Mouse (Mus musculus): ENCODE results near the gene Socs1. TPM values are rescaled to one million over a fixed set of nuclear protein-coding genes. Genes with fewer than 3 reads are reported as not detected.

The Socs1 gene
- total and polyA plus RNA-seq, 2 experiments from 2014 or later = 4.8 to 5.8 TPM

DNA sequence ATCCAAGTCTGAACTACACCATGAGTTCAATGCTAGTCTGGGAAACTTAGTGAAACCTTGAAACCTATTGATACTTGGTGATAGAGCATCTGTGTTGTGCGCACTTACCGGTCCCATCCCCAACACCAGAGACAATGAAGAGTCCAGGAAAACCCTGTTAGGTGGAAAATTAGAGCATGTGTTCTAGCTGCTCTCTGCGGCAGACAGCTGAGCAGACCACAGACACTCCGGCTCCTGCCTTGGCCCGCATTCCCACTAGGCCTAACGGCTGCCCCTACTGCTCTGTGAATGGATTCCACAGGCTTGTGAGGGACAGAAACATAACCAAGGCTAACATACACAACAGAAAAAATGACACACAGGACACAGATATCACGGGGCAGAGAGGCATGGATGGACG, 11.8 kb downstream of the Socs1 start:
- no peak for DNase-seq (ENCODE audit: low spot score)
- TF ChIP-seq CTCF (IDR thresholded peaks at IDR 0.05; ENCODE audit: low read depth) = no peak
- no peak overlapping the region for H3K4me3 ChIP-seq (ENCODE audit: low read length)
- H3K27me3 ChIP-seq (ENCODE audit: insufficient read depth, low read length) = no peaks in the 10 kb centered on the region
- H3K9ac ChIP-seq (replicated peaks; ENCODE audit: low read length) = no peak overlapping the region
- no peaks in the 10 kb centered on the region for H3K36me3 ChIP-seq (ENCODE audit: insufficient read depth, low read length)
- H3K9me3 ChIP-seq (ENCODE audit: low read length) = no peaks in the 10 kb centered on the region
- no peak overlapping the region for H3K27ac ChIP-seq
- H3K4me1 ChIP-seq (ENCODE audit: insufficient read depth, low read length) = no peaks in the 10 kb centered on the region
- WGBS = 78% methylated on average over 8 of the region's 8 CpGs
- ATAC-seq = no peak
- no peak overlapping the region for H3K4me2 ChIP-seq (ENCODE audit: low read depth, low read length)

DNA sequence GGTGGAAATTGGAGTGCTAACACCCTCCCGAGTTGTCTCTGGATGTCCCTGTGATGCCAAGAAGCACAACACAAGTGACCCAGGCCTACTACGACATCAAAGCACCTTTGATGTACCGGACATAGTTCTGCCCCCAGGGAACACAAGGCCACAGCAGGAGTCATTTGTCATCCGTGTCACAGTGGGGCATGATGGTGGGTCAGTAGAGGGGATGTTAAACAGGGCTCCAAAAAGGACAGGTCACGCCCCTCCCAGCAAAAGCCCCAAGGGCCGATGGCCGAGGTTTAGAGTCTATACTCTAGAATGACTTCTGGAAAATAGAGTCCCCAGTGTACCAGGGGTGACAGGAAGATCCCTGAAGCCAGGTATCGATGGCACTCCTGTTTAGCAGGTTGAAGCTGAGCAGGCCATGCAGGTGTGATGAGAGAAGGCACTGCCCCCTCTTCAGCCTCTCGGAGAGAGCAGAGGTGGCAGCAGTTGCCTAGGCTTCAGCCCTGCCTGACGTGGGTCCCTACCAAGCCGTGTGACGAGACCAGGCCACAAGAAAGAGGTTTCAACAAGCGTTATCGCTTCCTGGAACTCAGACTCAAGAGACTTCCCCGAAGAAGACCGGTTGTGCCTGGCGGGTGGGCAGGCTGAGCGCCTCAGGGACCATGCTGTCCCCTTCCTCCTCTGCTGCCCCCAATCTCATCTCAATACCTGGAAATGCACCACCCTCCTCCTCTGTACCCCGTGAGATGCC, 13.4 kb downstream of the Socs1 start:
- H3K4me2 ChIP-seq (ENCODE audit: low read depth, low read length) = no peak overlapping the region
- H3K9ac ChIP-seq (replicated peaks; ENCODE audit: low read length) = no peak overlapping the region
- DNase-seq (ENCODE audit: low spot score) = no peak
- no peaks in the 10 kb centered on the region for H3K36me3 ChIP-seq (ENCODE audit: insufficient read depth, low read length)
- no peak overlapping the region for H3K27ac ChIP-seq
- no peak overlapping the region for H3K4me3 ChIP-seq (ENCODE audit: low read length)
- ATAC-seq = no peak
- no peaks in the 10 kb centered on the region for H3K4me1 ChIP-seq (ENCODE audit: insufficient read depth, low read length)
- no peak for TF ChIP-seq CTCF (IDR thresholded peaks at IDR 0.05; ENCODE audit: low read depth)
- 69% methylated on average over 19 of the region's 19 CpGs for WGBS
- H3K9me3 ChIP-seq (ENCODE audit: low read length) = no peaks in the 10 kb centered on the region
- no peaks in the 10 kb centered on the region for H3K27me3 ChIP-seq (ENCODE audit: insufficient read depth, low read length)

DNA sequence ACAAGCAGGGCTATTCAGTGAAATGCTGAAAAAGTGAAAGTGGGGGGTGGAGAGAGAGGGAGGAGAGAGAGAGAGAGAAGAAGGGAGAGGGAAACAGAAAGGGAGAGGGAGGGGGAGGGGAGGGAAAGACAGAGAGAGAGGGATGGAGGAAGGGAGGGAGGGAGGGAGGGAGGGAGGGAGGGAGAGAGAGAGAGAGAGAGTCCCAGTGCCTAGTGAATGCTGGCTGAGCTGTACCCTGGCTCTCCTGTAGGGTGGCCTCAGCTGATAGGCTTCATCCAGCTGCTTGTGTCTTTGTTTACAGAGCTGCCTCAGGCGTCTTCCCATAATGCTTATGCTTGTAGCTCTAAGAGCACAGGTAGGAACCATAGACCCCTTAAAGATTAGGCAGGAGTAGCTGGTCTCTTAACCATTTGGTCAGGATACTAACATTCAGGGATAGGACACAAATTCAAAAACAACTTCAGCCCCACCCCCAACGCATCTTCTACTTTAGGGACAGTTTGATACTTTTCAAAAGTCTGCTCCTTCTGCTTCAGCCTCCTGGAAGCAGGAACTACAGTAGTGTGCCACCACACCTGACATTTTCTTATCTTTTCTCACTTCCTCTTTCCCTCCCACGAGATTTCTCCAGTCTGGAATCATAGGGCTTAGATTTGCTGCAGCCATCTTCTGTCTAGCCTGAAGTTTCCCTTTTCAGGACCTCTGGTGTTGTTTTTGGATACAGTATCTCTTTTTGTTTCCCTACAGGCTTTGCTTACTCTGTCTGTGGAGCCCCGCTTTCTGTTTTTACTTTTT, 14.6 kb downstream of the Socs1 start:
- peak; percentile 28 for DNase-seq (ENCODE audit: low spot score)
- Histone ChIP-seq H3K27ac (no peak overlapping the region), H3K36me3 (ENCODE audit: insufficient read depth, low read length) (no peaks in the 10 kb centered on the region), H3K9me3 (ENCODE audit: low read length) (no peaks in the 10 kb centered on the region), H3K9ac (replicated peaks; ENCODE audit: low read length) (no peak overlapping the region), H3K27me3 (ENCODE audit: insufficient read depth, low read length) (no peaks in the 10 kb centered on the region), H3K4me1 (ENCODE audit: insufficient read depth, low read length) (no peaks in the 10 kb centered on the region), H3K4me3 (ENCODE audit: low read length) (no peak overlapping the region), H3K4me2 (ENCODE audit: low read depth, low read length) (no peak overlapping the region)
- TF ChIP-seq CTCF (IDR thresholded peaks at IDR 0.05; ENCODE audit: low read depth) = peak; percentile 19; the same call in 1 of the 2 replicates
- 52% methylated on average over 4 of the region's 4 CpGs for WGBS
- ATAC-seq = peak; percentile 41; the same call in 1 of the 2 replicates

DNA sequence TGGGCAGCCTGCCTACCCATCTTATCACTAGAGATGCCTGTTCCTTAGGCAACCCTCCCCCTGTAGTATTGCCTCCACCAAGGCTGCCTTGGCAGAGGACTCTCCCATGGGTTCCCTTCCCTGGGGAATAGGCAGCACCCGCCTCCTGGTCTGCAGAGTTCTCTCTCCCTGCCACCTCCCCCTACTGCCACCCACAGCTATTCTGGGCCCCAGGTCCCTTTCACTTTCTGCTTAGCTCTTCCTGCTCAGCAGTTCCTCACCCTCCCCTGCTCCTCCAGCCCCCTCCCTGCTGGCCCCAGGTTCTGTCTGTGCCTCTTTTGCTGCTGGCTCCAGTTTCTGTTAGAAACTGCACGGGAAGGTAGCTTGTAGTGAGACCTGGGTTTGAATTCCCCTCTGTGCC, 15.7 kb downstream of the Socs1 start:
- TF ChIP-seq CTCF (IDR thresholded peaks at IDR 0.05; ENCODE audit: low read depth) = no peak
- H3K4me2 ChIP-seq (ENCODE audit: low read depth, low read length) = no peak overlapping the region
- no peak overlapping the region for H3K9ac ChIP-seq (replicated peaks; ENCODE audit: low read length)
- no peaks in the 10 kb centered on the region for H3K4me1 ChIP-seq (ENCODE audit: insufficient read depth, low read length)
- H3K4me3 ChIP-seq (ENCODE audit: low read length) = no peak overlapping the region
- no peaks in the 10 kb centered on the region for H3K9me3 ChIP-seq (ENCODE audit: low read length)
- H3K36me3 ChIP-seq (ENCODE audit: insufficient read depth, low read length) = no peaks in the 10 kb centered on the region
- whole genome bisulfite sequencing = 49% methylated on average over 2 of the region's 2 CpGs
- DNase-seq (ENCODE audit: low spot score) (no peak), ATAC-seq (no peak)
- H3K27me3 ChIP-seq (ENCODE audit: insufficient read depth, low read length) = no peaks in the 10 kb centered on the region
- no peak overlapping the region for H3K27ac ChIP-seq

DNA sequence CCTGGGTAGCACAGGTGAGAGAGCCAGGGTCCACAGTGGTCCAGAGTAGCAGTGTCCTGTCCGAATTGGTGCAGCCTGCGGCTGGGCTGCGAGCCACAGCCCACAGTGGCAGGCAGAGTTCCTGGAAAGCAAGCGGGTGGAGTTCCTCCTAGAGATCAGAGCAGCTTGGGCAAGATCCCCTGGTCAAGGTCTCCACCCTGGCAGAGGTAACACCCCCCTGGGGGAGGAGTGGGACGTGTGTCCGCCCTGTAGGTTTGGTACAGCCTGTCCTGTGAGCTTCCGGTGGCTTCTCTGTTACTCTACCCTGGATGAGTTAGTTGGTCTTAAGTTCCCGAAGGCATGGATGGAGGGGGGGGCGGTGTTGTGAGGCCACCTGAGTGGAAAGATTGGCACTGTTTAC, 16.5 kb downstream of the Socs1 start:
- ATAC-seq = no peak
- no peak for DNase-seq (ENCODE audit: low spot score)
- Histone ChIP-seq H3K4me1 (ENCODE audit: insufficient read depth, low read length) (no peaks in the 10 kb centered on the region), H3K4me3 (ENCODE audit: low read length) (no peak overlapping the region), H3K9ac (replicated peaks; ENCODE audit: low read length) (no peak overlapping the region), H3K27me3 (ENCODE audit: insufficient read depth, low read length) (no peaks in the 10 kb centered on the region), H3K4me2 (ENCODE audit: low read depth, low read length) (no peak overlapping the region), H3K27ac (no peak overlapping the region), H3K36me3 (ENCODE audit: insufficient read depth, low read length) (no peaks in the 10 kb centered on the region), H3K9me3 (ENCODE audit: low read length) (no peaks in the 10 kb centered on the region)
- WGBS = 62% methylated on average over 9 of the region's 9 CpGs
- TF ChIP-seq CTCF (IDR thresholded peaks at IDR 0.05; ENCODE audit: low read depth) = no peak

DNA sequence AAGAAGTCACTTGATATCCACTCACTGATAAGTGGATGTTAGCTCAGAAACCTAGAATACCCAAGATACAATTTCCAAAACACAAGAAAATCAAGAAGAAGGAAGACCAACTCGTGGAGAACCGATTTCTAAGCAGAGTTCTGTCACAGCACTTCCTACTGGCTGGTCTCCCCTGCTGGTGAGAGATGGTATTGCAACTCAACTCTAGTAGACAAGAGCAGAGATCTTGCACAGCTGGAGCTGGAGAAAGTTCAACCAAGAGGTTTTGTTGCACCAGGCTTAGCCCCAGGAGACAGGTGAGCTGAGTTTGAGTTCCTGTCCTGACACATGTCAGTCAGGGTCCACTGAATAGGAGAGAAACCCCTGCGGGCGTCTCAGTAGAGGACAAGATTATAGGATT, 18.2 kb downstream of the Socs1 start:
- H3K36me3 ChIP-seq (ENCODE audit: insufficient read depth, low read length) = no peaks in the 10 kb centered on the region
- no peak overlapping the region for H3K27ac ChIP-seq
- peak; percentile 86 for TF ChIP-seq CTCF (IDR thresholded peaks at IDR 0.05; ENCODE audit: low read depth)
- DNase-seq (ENCODE audit: low spot score) = peak; percentile 77
- H3K9ac ChIP-seq (replicated peaks; ENCODE audit: low read length) = no peak overlapping the region
- H3K4me1 ChIP-seq (ENCODE audit: insufficient read depth, low read length) = no peaks in the 10 kb centered on the region
- WGBS = 30% methylated on average over 4 of the region's 4 CpGs
- H3K27me3 ChIP-seq (ENCODE audit: insufficient read depth, low read length) = no peaks in the 10 kb centered on the region
- no peak overlapping the region for H3K4me2 ChIP-seq (ENCODE audit: low read depth, low read length)
- H3K4me3 ChIP-seq (ENCODE audit: low read length) = no peak overlapping the region
- H3K9me3 ChIP-seq (ENCODE audit: low read length) = no peaks in the 10 kb centered on the region
- no peak for ATAC-seq

DNA sequence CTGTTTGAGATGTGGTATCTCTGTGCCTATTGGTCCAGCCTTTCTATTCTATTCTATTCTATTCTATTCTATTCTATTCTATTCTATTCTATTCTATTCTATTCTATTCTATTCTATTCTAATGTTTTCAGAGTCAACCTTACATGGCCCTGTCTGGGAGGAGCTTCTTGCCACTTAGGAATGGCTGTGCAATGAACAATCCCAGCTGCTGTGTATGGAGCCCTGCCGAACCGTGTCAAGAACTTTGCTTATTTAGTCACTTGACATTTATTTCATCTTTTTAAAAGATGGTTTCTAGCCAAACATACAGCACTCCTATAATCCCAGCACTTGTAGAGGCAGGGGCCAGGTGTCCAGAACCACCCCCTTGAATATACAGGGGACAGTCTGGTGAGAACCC, 21.0 kb downstream of the Socs1 start:
- no peak for DNase-seq (ENCODE audit: low spot score)
- WGBS = 57% methylated on average over 2 of the region's 2 CpGs
- Histone ChIP-seq H3K4me2 (ENCODE audit: low read depth, low read length) (no peak overlapping the region), H3K36me3 (ENCODE audit: insufficient read depth, low read length) (no peaks in the 10 kb centered on the region), H3K27me3 (ENCODE audit: insufficient read depth, low read length) (no peaks in the 10 kb centered on the region), H3K9me3 (ENCODE audit: low read length) (no peaks in the 10 kb centered on the region), H3K27ac (no peak overlapping the region), H3K9ac (replicated peaks; ENCODE audit: low read length) (no peak overlapping the region), H3K4me1 (ENCODE audit: insufficient read depth, low read length) (no peaks in the 10 kb centered on the region), H3K4me3 (ENCODE audit: low read length) (no peak overlapping the region)
- TF ChIP-seq CTCF (IDR thresholded peaks at IDR 0.05; ENCODE audit: low read depth) = no peak
- no peak for ATAC-seq

All from hindbrain, postnatal 0 days (tissue).